ENCODE assay signal across 23 mouse cellular contexts in the genomic region with DNA sequence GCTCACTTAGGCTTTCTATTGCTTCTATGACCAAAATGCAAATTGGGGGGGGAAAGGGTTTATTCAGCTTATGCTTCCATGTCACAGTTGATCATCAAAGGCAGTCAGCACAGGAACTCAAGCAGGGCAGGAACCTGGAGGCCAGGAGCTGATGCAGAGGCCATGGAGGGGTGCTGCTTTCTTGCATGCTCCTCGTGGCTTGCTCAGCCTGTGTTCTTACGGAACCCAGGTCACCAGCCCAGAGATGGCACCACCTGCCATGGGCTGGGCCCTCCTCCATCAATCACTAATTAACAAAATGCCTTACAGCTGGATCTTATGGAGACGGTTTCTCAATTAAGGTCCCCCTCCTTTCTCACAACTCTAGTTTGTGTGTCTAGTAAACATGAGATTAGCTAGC. TPM values are rescaled to one million over a fixed set of nuclear protein-coding genes. Genes with fewer than 3 reads are reported as not detected.
DNase-seq lines count a peak whose midpoint lies in the region; ATAC-seq and TF ChIP-seq lines count a peak whose summit lies in the region.
"Had no signal": no experiment of that assay in that cellular context is flagged by ENCODE, and none has a peak within 500 bp of the region (broad histone marks: within the 10 kb centered on the region; RNA-seq: fewer than 3 reads in every experiment).

No protein-coding gene starts in this region.

- no peak overlapping the region for H3K4me3 ChIP-seq in heart, embryonic 11.5 days (ENCODE audit: low read depth, low read length)
- no peak overlapping the region for H3K4me3 ChIP-seq in kidney, adult 2 months (ENCODE audit: insufficient read depth, low read depth, low read length)
- H3K4me3 ChIP-seq in liver, postnatal 0 days (ENCODE audit: low read depth, low read length) = no peak overlapping the region
- H3K4me3 ChIP-seq: embryonic facial prominence, embryonic 10.5 days; embryonic facial prominence, embryonic 12.5 days; forebrain, embryonic 13.5 days; forebrain, embryonic 15.5 days had no signal

- ATAC-seq in heart, embryonic 11.5 days (replicated peaks; ENCODE audit: insufficient number of reproducible peaks, low FRiP score, low TSS enrichment) = no peak
- no peak for ATAC-seq in liver, postnatal 0 days
- ATAC-seq: activated CD4-positive, CD25-positive, alpha-beta regulatory T cell, adult 4 months; CD4-positive, CD25-positive, alpha-beta regulatory T cell, adult 4 months; forebrain, embryonic 13.5 days; forebrain, embryonic 15.5 days; Patski had no signal

- H3K27me3 ChIP-seq in heart, embryonic 11.5 days (ENCODE audit: control insufficient read depth, insufficient read depth, low read length) = no peaks in the 10 kb centered on the region
- no peaks in the 10 kb centered on the region for H3K27me3 ChIP-seq in kidney, adult 2 months (replicated peaks; ENCODE audit: control insufficient read depth, insufficient read depth, low read length)
- H3K27me3 ChIP-seq in liver, postnatal 0 days (ENCODE audit: insufficient read depth, low read length) = no peaks in the 10 kb centered on the region
- H3K27me3 ChIP-seq: CH12.LX; embryonic facial prominence, embryonic 12.5 days; forebrain, embryonic 13.5 days; forebrain, embryonic 15.5 days; Patski had no signal

- no peak overlapping the region for H3K4me2 ChIP-seq in heart, embryonic 11.5 days
- no peak overlapping the region for H3K4me2 ChIP-seq in liver, postnatal 0 days (ENCODE audit: low read depth, low read length)
- H3K4me2 ChIP-seq: embryonic facial prominence, embryonic 12.5 days; forebrain, embryonic 13.5 days; forebrain, embryonic 15.5 days had no signal

- H3K9me3 ChIP-seq in heart, embryonic 11.5 days (replicated peaks; ENCODE audit: control insufficient read depth, low read length) = 0 out of 2 replicates have a peak, but pooled peaks cover 2% of the 10 kb centered on the region
- H3K9me3 ChIP-seq in liver, postnatal 0 days (ENCODE audit: low read length) = no peaks in the 10 kb centered on the region
- H3K9me3 ChIP-seq: embryonic facial prominence, embryonic 10.5 days; embryonic facial prominence, embryonic 12.5 days; forebrain, embryonic 13.5 days; forebrain, embryonic 15.5 days had no signal

- no peak for TF ChIP-seq POLR2A in kidney, adult 2 months (IDR thresholded peaks at IDR 0.05; ENCODE audit: low read depth, low read length)

- H3K9ac ChIP-seq in heart, embryonic 11.5 days (ENCODE audit: low read depth, low read length) = no peak overlapping the region
- no peak overlapping the region for H3K9ac ChIP-seq in liver, postnatal 0 days (replicated peaks)
- H3K9ac ChIP-seq: embryonic facial prominence, embryonic 12.5 days; forebrain, embryonic 13.5 days; forebrain, embryonic 15.5 days had no signal

- no peak for TF ChIP-seq CTCF in kidney, adult 2 months (conservative IDR thresholded peaks at IDR 0.05; ENCODE audit: insufficient read depth, insufficient read length, low read depth, low read length)
- TF ChIP-seq CTCF in liver, postnatal 0 days (IDR thresholded peaks at IDR 0.05; ENCODE audit: low read depth) = no peak

- TF ChIP-seq EP300 in liver, postnatal 0 days (IDR thresholded peaks at IDR 0.05; ENCODE audit: low read depth) = no peak

- peak; percentile 80 for DNase-seq in heart, adult 11 months
- peak; percentile 63 for DNase-seq in kidney, adult 2 months
- no peak for DNase-seq in kidney, postnatal 4 days
- DNase-seq in liver, postnatal 0 days = no peak
- no peak for DNase-seq in liver
- DNase-seq: adrenal gland, adult 8-10 months; adrenal gland, postnatal 14 days; adrenal gland, postnatal 36 days; B cell, adult 2 months; cerebellum, adult 11-12 months; cerebellum, adult 2 months; cerebellum, adult 9-10 months; cerebellum, postnatal 10 days; cerebellum, postnatal 25 days had no signal

- peaks cover 18% of the 10 kb centered on the region for H3K4me1 ChIP-seq in heart, embryonic 11.5 days (ENCODE audit: control insufficient read depth, insufficient read depth, low read length)
- peaks cover 27% of the 10 kb centered on the region for H3K4me1 ChIP-seq in kidney, adult 2 months (ENCODE audit: control insufficient read depth, insufficient read depth, low read length)
- peaks cover 26% of the 10 kb centered on the region for H3K4me1 ChIP-seq in liver, postnatal 0 days (ENCODE audit: insufficient read depth)

- no peaks in the 10 kb centered on the region for H3K36me3 ChIP-seq in heart, embryonic 11.5 days (ENCODE audit: control insufficient read depth, insufficient read depth, low read length)
- H3K36me3 ChIP-seq in kidney, adult 2 months (ENCODE audit: control insufficient read depth, insufficient read depth, low read length) = no peaks in the 10 kb centered on the region; the same call in 1 of the 2 replicates
- H3K36me3 ChIP-seq in liver, postnatal 0 days (replicated peaks; ENCODE audit: insufficient read depth, low read length) = no peaks in the 10 kb centered on the region
- H3K36me3 ChIP-seq: embryonic facial prominence, embryonic 10.5 days; embryonic facial prominence, embryonic 12.5 days; forebrain, embryonic 15.5 days had no signal

- H3K27ac ChIP-seq in heart, embryonic 11.5 days (ENCODE audit: low read depth, low read length) = no peak overlapping the region
- peak overlapping the region; percentile 89 for H3K27ac ChIP-seq in kidney, adult 2 months (ENCODE audit: insufficient read depth, low read depth, low read length)
- H3K27ac ChIP-seq in liver, postnatal 0 days (ENCODE audit: low read depth) = peak overlapping the region; percentile 62; the same call in 1 of the 2 replicates
- H3K27ac ChIP-seq: embryonic facial prominence, embryonic 10.5 days; embryonic facial prominence, embryonic 12.5 days; forebrain, embryonic 13.5 days; forebrain, embryonic 15.5 days had no signal

- WGBS in heart, embryonic 11.5 days (ENCODE audit: insufficient replicate concordance) = 81% methylated on average over 3 of the region's 3 CpGs
- WGBS in kidney, adult 2 months = 64% methylated on average over 3 of the region's 3 CpGs
- 86% methylated on average over 3 of the region's 3 CpGs for WGBS in liver, postnatal 0 days (ENCODE audit: insufficient replicate concordance)

RNA-seq across cellular contexts. Expression of gene Bphl, which starts 2.7 kb away (rescaled TPM):
- 42.4 and 44.8 TPM in 2 replicates for polyA plus RNA-seq in heart, embryonic 11.5 days (2014; fragmentation: Nextera tagmentation; extraction: Ambion mirVana)
- polyA plus RNA-seq in kidney, adult 2 months (2012; rRNA removed) = 392 and 418 TPM in 2 replicates
- 95.6 and 107 TPM in 2 replicates for polyA plus RNA-seq in liver, postnatal 0 days (2015; fragmentation: Nextera tagmentation; extraction: Ambion mirVana)

RNA-seq across cellular contexts. Expression of gene Serpinb6a, which starts 37.5 kb away (rescaled TPM):
- polyA plus RNA-seq in heart, embryonic 11.5 days (2014; fragmentation: Nextera tagmentation; extraction: Ambion mirVana) = 45.0 and 45.6 TPM in 2 replicates
- 26.6 and 31.1 TPM in 2 replicates for polyA plus RNA-seq in kidney, adult 2 months (2012; rRNA removed)
- 26.0 and 28.3 TPM in 2 replicates for polyA plus RNA-seq in liver, postnatal 0 days (2015; fragmentation: Nextera tagmentation; extraction: Ambion mirVana)

RNA-seq across cellular contexts. Expression of gene Tubb2a, which starts 37.7 kb away (rescaled TPM):
- 96.2 and 112 TPM in 2 replicates for polyA plus RNA-seq in heart, embryonic 11.5 days (2014; fragmentation: Nextera tagmentation; extraction: Ambion mirVana)
- 152 and 164 TPM in 2 replicates for polyA plus RNA-seq in kidney, adult 2 months (2012; rRNA removed)
- polyA plus RNA-seq in liver, postnatal 0 days (2015; fragmentation: Nextera tagmentation; extraction: Ambion mirVana) = 64.7 and 78.8 TPM in 2 replicates

RNA-seq across cellular contexts. Expression of gene Ripk1, which starts 37.9 kb away (rescaled TPM):
- 11.2 and 11.6 TPM in 2 replicates for polyA plus RNA-seq in heart, embryonic 11.5 days (2014; fragmentation: Nextera tagmentation; extraction: Ambion mirVana)
- 7.4 and 7.6 TPM in 2 replicates for polyA plus RNA-seq in kidney, adult 2 months (2012; rRNA removed)
- 10.4 and 11.3 TPM in 2 replicates for polyA plus RNA-seq in liver, postnatal 0 days (2015; fragmentation: Nextera tagmentation; extraction: Ambion mirVana)

Comparison
In these comparisons a context has a peak if more than half of its experiments do, and no peak if none do; other contexts are left out.
1. DNase-seq: peak in heart, adult 11 months (single experiment) and kidney, adult 2 months (single experiment); none in kidney, postnatal 4 days (0 of 2), liver, postnatal 0 days (single experiment) and liver (single experiment).